Mouse (Mus musculus): ENCODE data around the gene Cyth1. TPM values are rescaled to one million over a fixed set of nuclear protein-coding genes. Genes with fewer than 3 reads are reported as not detected.

Gene Cyth1
- polyA plus RNA-seq, 1 experiment from 2014 or later: 11.5 TPM

GRCm38 (mm10) chr11:118263146-118263545, 14.8 kb upstream of the Cyth1 start:
- WGBS: 90% methylated on average over 5 of the region's 5 CpGs
- no peak overlapping the region for H3K9ac ChIP-seq (ENCODE audit: low read length)
- no peak for ATAC-seq (replicated peaks; ENCODE audit: low FRiP score)
- H3K36me3 ChIP-seq (ENCODE audit: control insufficient read depth, insufficient read depth, low read length): peaks cover 19% of the 10 kb centered on the region; the same call in 1 of the 2 replicates
- no peak overlapping the region for H3K27ac ChIP-seq (ENCODE audit: low read depth, low read length)
- no peaks in the 10 kb centered on the region for H3K9me3 ChIP-seq (ENCODE audit: control insufficient read depth, low read length)
- H3K4me1 ChIP-seq (replicated peaks; ENCODE audit: control insufficient read depth, insufficient read depth, low read length): no peaks in the 10 kb centered on the region
- H3K4me2 ChIP-seq (ENCODE audit: low read depth, low read length, severe bottlenecking): no peak overlapping the region
- no peak for DNase-seq (ENCODE audit: low spot score)
- no peaks in the 10 kb centered on the region for H3K27me3 ChIP-seq (ENCODE audit: control insufficient read depth, insufficient read depth, low read length)
- no peak overlapping the region for H3K4me3 ChIP-seq (ENCODE audit: low read depth, low read length)

- no peak overlapping the region for H3K27ac ChIP-seq (ENCODE audit: low read depth, low read length)
- H3K9me3 ChIP-seq (ENCODE audit: control insufficient read depth, low read length): no peaks in the 10 kb centered on the region; the same call in 1 of the 2 replicates
- 95% methylated on average over 8 of the region's 8 CpGs for WGBS
- H3K4me3 ChIP-seq (ENCODE audit: low read depth, low read length): no peak overlapping the region
- no peak overlapping the region for H3K4me2 ChIP-seq (ENCODE audit: low read depth, low read length, severe bottlenecking)
- DNase-seq (ENCODE audit: low spot score): no peak
- no peak for ATAC-seq (replicated peaks; ENCODE audit: low FRiP score)
- peaks cover 23% of the 10 kb centered on the region for H3K36me3 ChIP-seq (ENCODE audit: control insufficient read depth, insufficient read depth, low read length)
- no peaks in the 10 kb centered on the region for H3K4me1 ChIP-seq (replicated peaks; ENCODE audit: control insufficient read depth, insufficient read depth, low read length)
- H3K9ac ChIP-seq (ENCODE audit: low read length): no peak overlapping the region
- no peaks in the 10 kb centered on the region for H3K27me3 ChIP-seq (ENCODE audit: control insufficient read depth, insufficient read depth, low read length)
Measured at GRCm38 (mm10) chr11:118260081-118260480, 11.7 kb upstream of the Cyth1 start.

- no peak overlapping the region for H3K9ac ChIP-seq (ENCODE audit: low read length)
- WGBS: 93% methylated on average over 8 of the region's 8 CpGs
- ATAC-seq (replicated peaks; ENCODE audit: low FRiP score) (no peak), DNase-seq (ENCODE audit: low spot score) (no peak)
- no peak overlapping the region for H3K27ac ChIP-seq (ENCODE audit: low read depth, low read length)
- H3K4me3 ChIP-seq (ENCODE audit: low read depth, low read length): no peak overlapping the region
- H3K36me3 ChIP-seq (ENCODE audit: control insufficient read depth, insufficient read depth, low read length): peaks cover 23% of the 10 kb centered on the region
- H3K4me2 ChIP-seq (ENCODE audit: low read depth, low read length, severe bottlenecking): no peak overlapping the region
- no peaks in the 10 kb centered on the region for H3K27me3 ChIP-seq (ENCODE audit: control insufficient read depth, insufficient read depth, low read length)
- 0 out of 2 replicates have a peak, but pooled peaks cover 1% of the 10 kb centered on the region for H3K4me1 ChIP-seq (replicated peaks; ENCODE audit: control insufficient read depth, insufficient read depth, low read length)
- no peaks in the 10 kb centered on the region; the same call in 1 of the 2 replicates for H3K9me3 ChIP-seq (ENCODE audit: control insufficient read depth, low read length)
Measured at GRCm38 (mm10) chr11:118259580-118259979, 11.2 kb upstream of the Cyth1 start.

GRCm38 (mm10) chr11:118256371-118256770, 8.0 kb upstream of the Cyth1 start:
- Histone ChIP-seq H3K4me1 (replicated peaks; ENCODE audit: control insufficient read depth, insufficient read depth, low read length) (0 out of 2 replicates have a peak, but pooled peaks cover 2% of the 10 kb centered on the region), H3K9me3 (ENCODE audit: control insufficient read depth, low read length) (no peaks in the 10 kb centered on the region; the same call in 1 of the 2 replicates), H3K4me3 (ENCODE audit: low read depth, low read length) (no peak overlapping the region), H3K4me2 (ENCODE audit: low read depth, low read length, severe bottlenecking) (no peak overlapping the region), H3K27ac (ENCODE audit: low read depth, low read length) (no peak overlapping the region), H3K9ac (ENCODE audit: low read length) (no peak overlapping the region), H3K27me3 (ENCODE audit: control insufficient read depth, insufficient read depth, low read length) (no peaks in the 10 kb centered on the region), H3K36me3 (ENCODE audit: control insufficient read depth, insufficient read depth, low read length) (peaks cover 11% of the 10 kb centered on the region)
- DNase-seq (ENCODE audit: low spot score): no peak
- WGBS: 91% methylated on average over 7 of the region's 7 CpGs
- ATAC-seq (replicated peaks; ENCODE audit: low FRiP score): no peak

- Histone ChIP-seq H3K27ac (ENCODE audit: low read depth, low read length) (no peak overlapping the region), H3K9me3 (ENCODE audit: control insufficient read depth, low read length) (no peaks in the 10 kb centered on the region; the same call in 1 of the 2 replicates), H3K4me2 (ENCODE audit: low read depth, low read length, severe bottlenecking) (no peak overlapping the region), H3K4me3 (ENCODE audit: low read depth, low read length) (no peak overlapping the region), H3K4me1 (replicated peaks; ENCODE audit: control insufficient read depth, insufficient read depth, low read length) (peaks cover 4% of the 10 kb centered on the region; the same call in 1 of the 2 replicates), H3K9ac (ENCODE audit: low read length) (no peak overlapping the region), H3K27me3 (ENCODE audit: control insufficient read depth, insufficient read depth, low read length) (no peaks in the 10 kb centered on the region), H3K36me3 (ENCODE audit: control insufficient read depth, insufficient read depth, low read length) (peaks cover 11% of the 10 kb centered on the region)
- ATAC-seq (replicated peaks; ENCODE audit: low FRiP score) (no peak), DNase-seq (ENCODE audit: low spot score) (no peak)
- 66% methylated on average over 15 of the region's 15 CpGs for WGBS
Measured at GRCm38 (mm10) chr11:118254159-118254951, 6.0 kb upstream of the Cyth1 start.

GRCm38 (mm10) chr11:118253447-118254158, 5.2 kb upstream of the Cyth1 start:
- Histone ChIP-seq H3K27ac (ENCODE audit: low read depth, low read length) (no peak overlapping the region), H3K4me2 (ENCODE audit: low read depth, low read length, severe bottlenecking) (no peak overlapping the region), H3K27me3 (ENCODE audit: control insufficient read depth, insufficient read depth, low read length) (no peaks in the 10 kb centered on the region), H3K36me3 (ENCODE audit: control insufficient read depth, insufficient read depth, low read length) (peaks cover 7% of the 10 kb centered on the region), H3K9ac (ENCODE audit: low read length) (no peak overlapping the region), H3K9me3 (ENCODE audit: control insufficient read depth, low read length) (no peaks in the 10 kb centered on the region; the same call in 1 of the 2 replicates), H3K4me1 (replicated peaks; ENCODE audit: control insufficient read depth, insufficient read depth, low read length) (peaks cover 6% of the 10 kb centered on the region; the same call in 1 of the 2 replicates), H3K4me3 (ENCODE audit: low read depth, low read length) (no peak overlapping the region)
- ATAC-seq (replicated peaks; ENCODE audit: low FRiP score): no peak
- no peak for DNase-seq (ENCODE audit: low spot score)
- 90% methylated on average over 7 of the region's 7 CpGs for WGBS

- Histone ChIP-seq H3K9ac (ENCODE audit: low read length) (peak overlapping the region; percentile 53), H3K27me3 (ENCODE audit: control insufficient read depth, insufficient read depth, low read length) (no peaks in the 10 kb centered on the region), H3K27ac (ENCODE audit: low read depth, low read length) (peak overlapping the region; percentile 61), H3K36me3 (ENCODE audit: control insufficient read depth, insufficient read depth, low read length) (no peaks in the 10 kb centered on the region), H3K9me3 (ENCODE audit: control insufficient read depth, low read length) (no peaks in the 10 kb centered on the region), H3K4me1 (replicated peaks; ENCODE audit: control insufficient read depth, insufficient read depth, low read length) (peaks cover 8% of the 10 kb centered on the region; the same call in 1 of the 2 replicates), H3K4me2 (ENCODE audit: low read depth, low read length, severe bottlenecking) (peak overlapping the region; percentile 99), H3K4me3 (ENCODE audit: low read depth, low read length) (peak overlapping the region; percentile 77)
- ATAC-seq (replicated peaks; ENCODE audit: low FRiP score) (peak; percentile 18), DNase-seq (ENCODE audit: low spot score) (no peak)
- WGBS: 0% methylated on average over 5 of the region's 5 CpGs
Measured at GRCm38 (mm10) chr11:118249012-118249383, 606 bp upstream of the Cyth1 start.

- ATAC-seq (replicated peaks; ENCODE audit: low FRiP score) (peak; percentile 11; the same call in 1 of the 2 replicates), DNase-seq (ENCODE audit: low spot score) (peak; percentile 70)
- Histone ChIP-seq H3K4me3 (ENCODE audit: low read depth, low read length) (peak overlapping the region; percentile 77), H3K4me1 (replicated peaks; ENCODE audit: control insufficient read depth, insufficient read depth, low read length) (peaks cover 8% of the 10 kb centered on the region), H3K9me3 (ENCODE audit: control insufficient read depth, low read length) (no peaks in the 10 kb centered on the region), H3K36me3 (ENCODE audit: control insufficient read depth, insufficient read depth, low read length) (no peaks in the 10 kb centered on the region), H3K27me3 (ENCODE audit: control insufficient read depth, insufficient read depth, low read length) (no peaks in the 10 kb centered on the region), H3K27ac (ENCODE audit: low read depth, low read length) (no peak overlapping the region), H3K9ac (ENCODE audit: low read length) (peak overlapping the region; percentile 76), H3K4me2 (ENCODE audit: low read depth, low read length, severe bottlenecking) (peak overlapping the region; percentile 99)
- WGBS: 3% methylated on average over 43 of the region's 43 CpGs
Measured at GRCm38 (mm10) chr11:118247359-118248095, 865 bp downstream of the Cyth1 start.

All from forebrain, embryonic 11.5 days (tissue).